Mouse (Mus musculus) bone marrow macrophage, adult 2 months (primary cell): ENCODE results near the gene Zc3h13. TPM values are rescaled to one million over a fixed set of nuclear protein-coding genes. Genes with fewer than 3 reads are reported as not detected.

Experiments used
- H3K27ac ChIP-seq: 2 replicates; pipeline ENCODE4 v1.5.1; 2012; ENCODE audit warnings: low read depth, low read length; ENCODE audit not compliant: insufficient read depth
- H3K4me1 ChIP-seq: 2 replicates; pipeline ENCODE4 v1.6.1; 2012; ENCODE audit warnings: low read length; ENCODE audit not compliant: control insufficient read depth, insufficient read depth
- H3K4me3 ChIP-seq: 2 replicates; pipeline ENCODE4 v1.5.1; 2012; ENCODE audit warnings: mild to moderate bottlenecking, low read length, moderate library complexity; ENCODE audit not compliant: insufficient read depth
- CTCF ChIP-seq: IDR thresholded peaks from 2 replicates; pipeline ENCODE4 v1.5.1; 2012; ENCODE audit warnings: low read depth, mild to moderate bottlenecking, low read length, moderate library complexity
- POLR2A ChIP-seq: IDR thresholded peaks from 2 replicates; pipeline ENCODE4 v1.6.1; 2012; ENCODE audit warnings: mild to moderate bottlenecking, low read depth, low read length, borderline replicate concordance
- polyA plus RNA-seq: library from polyadenylated mRNA; stranded (reverse); fragments of >200 nt; gene quantifications from 2 replicates; pipeline ENCODE4 v1.2.4, GENCODE M21; 2012; ENCODE audit not compliant: missing spikeins, insufficient read depth, insufficient read length

Zc3h13 gene
- polyA plus RNA-seq: 20.7 and 20.9 TPM in 2 replicates

- Histone ChIP-seq H3K4me1 (0 out of 2 replicates have a peak, but pooled peaks cover 2% of the 10 kb centered on the region), H3K4me3 (peak within 1 kb of the TSS; percentile 88), H3K27ac (peak within 1 kb of the TSS; percentile 53)
- TF ChIP-seq CTCF: no peak
- TF ChIP-seq POLR2A: peak; percentile 51; the same call in 1 of the 2 replicates
These were observed at the start of gene Zc3h13 for GRCm38 (mm10) chr14:75284193-75284915. Gene Zc3h13, plus strand, starts transcription at chr14:75284373.

DNA sequence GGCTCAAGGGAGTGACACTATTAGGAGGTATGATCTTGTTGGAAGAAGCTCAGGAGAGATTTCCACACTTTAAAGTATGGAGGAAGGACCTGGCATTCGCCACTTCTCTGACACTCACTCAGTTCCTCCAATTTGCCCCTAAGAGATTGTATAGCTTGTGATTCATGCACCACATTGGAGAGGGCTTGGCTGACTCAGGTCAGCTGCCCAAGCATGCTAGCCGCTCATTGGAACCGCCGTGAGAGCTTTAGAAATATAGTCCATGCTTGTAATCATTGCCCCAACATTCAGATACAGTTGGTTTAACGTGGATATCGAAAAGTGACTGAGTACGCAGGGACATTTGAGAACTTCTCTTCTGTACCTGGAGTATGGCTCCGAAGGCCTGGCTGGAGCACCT lies 48.6 kb upstream of the Zc3h13 start:
- Histone ChIP-seq H3K27ac (no peak overlapping the region), H3K4me3 (no peak overlapping the region), H3K4me1 (no peaks in the 10 kb centered on the region)
- TF ChIP-seq CTCF: no peak
- no peak for TF ChIP-seq POLR2A

DNA sequence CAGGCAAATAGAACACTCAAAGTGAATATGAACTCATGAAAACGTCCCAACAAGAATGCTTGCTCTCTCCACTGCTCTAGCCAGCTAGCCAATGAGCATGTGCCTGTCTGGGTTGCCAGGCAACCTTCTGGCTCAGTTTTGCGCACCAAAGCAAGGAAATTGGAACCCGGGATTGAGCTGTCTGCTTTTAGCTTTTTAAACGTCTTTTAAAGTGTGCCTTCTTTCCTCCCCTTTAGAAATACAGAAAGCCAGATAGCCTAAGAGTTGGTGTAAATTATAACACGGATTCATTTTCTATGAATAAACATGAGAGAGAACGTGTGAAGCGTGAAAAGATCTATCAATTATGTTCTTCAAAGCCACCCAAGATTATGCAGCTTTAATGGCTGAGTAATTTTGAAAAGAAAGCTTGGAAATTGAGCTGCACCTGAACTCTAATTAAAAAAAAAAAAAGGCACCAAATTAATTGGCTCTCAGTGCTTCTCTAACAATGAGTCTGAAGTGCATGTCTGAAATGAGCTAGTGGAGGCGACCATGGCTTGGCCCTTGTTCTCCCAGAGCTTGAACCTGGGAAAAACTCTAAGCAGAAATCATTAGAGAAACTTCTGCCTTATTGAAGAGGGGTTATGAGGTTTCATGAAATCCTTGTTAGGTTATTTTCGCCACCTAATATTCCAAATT lies 48.1 kb upstream of the Zc3h13 start:
- Histone ChIP-seq H3K4me3 (no peak overlapping the region), H3K27ac (no peak overlapping the region), H3K4me1 (no peaks in the 10 kb centered on the region)
- no peak for TF ChIP-seq POLR2A
- TF ChIP-seq CTCF: no peak

- no peak for TF ChIP-seq POLR2A
- no peak for TF ChIP-seq CTCF
- H3K4me3 ChIP-seq: no peak overlapping the region
- H3K27ac ChIP-seq: no peak overlapping the region
- no peaks in the 10 kb centered on the region for H3K4me1 ChIP-seq
These were observed 47.6 kb upstream of the Zc3h13 start for GRCm38 (mm10) chr14:75236636-75237003.

DNA sequence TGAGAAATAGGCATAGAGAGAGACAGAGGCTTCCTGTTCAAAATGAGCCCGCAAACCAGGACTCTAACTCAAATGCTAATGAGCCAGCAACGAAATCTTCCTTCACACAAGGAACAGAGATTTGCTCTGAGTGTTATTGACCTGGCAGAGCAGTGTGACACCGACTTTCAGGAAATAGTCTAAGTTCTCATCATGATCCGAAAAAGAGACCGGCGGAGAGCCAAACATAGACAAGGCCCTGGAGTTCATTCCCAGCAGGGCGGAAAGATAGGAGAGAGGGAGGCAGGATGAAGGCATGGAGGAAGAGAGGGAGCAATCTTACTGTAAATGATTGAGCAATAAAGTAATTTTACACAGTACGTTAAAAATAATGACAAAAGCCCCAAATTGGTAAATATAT lies 47.1 kb upstream of the Zc3h13 start:
- no peak overlapping the region for H3K27ac ChIP-seq
- no peak overlapping the region for H3K4me3 ChIP-seq
- no peaks in the 10 kb centered on the region for H3K4me1 ChIP-seq
- TF ChIP-seq POLR2A (no peak), CTCF (no peak)

GRCm38 (mm10) chr14:75238054-75238692 lies 46.0 kb upstream of the Zc3h13 start:
- Histone ChIP-seq H3K4me3 (no peak overlapping the region), H3K4me1 (no peaks in the 10 kb centered on the region), H3K27ac (no peak overlapping the region)
- TF ChIP-seq POLR2A (no peak), CTCF (no peak)

- no peaks in the 10 kb centered on the region for H3K4me1 ChIP-seq
- H3K27ac ChIP-seq: no peak within 1 kb of the TSS
- H3K4me3 ChIP-seq: no peak within 1 kb of the TSS
- no peak for TF ChIP-seq POLR2A
- no peak for TF ChIP-seq CTCF
These were observed 42.1 kb upstream of the Zc3h13 start, which contains the start of gene Cpb2 for GRCm38 (mm10) chr14:75242087-75242486. Gene Cpb2, plus strand, starts transcription at chr14:75242287.

DNA sequence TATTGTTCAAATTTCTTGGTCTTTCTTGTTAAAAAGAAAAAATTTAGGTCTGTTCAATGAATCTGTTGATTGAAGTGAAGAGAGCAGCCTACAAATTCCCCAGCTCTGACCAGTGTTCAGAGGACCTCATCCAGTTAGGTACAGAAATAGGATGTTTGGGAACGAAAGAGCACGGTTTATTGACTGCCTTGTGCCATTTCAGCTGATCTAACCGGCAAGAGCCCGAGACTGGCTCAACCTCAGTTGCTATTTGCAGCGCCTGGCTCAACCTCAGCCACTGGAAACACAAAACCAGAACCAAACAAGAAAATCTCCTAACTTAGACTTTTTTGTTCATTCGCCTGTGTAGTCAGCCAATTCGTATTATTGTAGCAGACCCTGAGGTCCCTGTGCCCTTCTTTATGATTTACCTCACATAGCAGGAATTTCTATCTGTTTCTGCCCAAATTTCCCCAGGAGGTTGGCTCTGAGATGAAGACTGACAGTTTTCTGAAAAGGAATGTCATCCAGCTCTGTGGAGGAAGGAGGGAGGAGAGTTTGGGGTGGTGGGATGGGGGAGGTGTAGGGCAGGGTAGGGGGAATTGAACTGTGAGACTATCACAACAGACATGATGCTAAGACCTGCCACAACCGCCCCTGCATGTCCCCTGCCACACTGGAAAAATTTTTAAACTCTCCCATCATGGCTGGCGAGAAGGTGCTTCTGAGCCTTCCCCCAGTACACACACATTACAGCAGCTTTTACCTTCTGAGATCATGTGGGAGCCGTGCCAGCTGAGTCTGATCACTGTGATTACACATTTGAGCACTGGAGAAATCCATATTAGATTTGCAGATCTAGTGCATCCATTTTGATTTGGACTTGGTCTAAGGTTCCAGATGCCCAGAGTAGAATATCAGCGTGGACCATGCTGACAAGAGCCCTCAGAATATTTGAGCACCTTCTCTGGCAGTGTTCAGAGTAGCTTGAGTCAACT lies 37.9 kb upstream of the Zc3h13 start:
- Histone ChIP-seq H3K4me3 (no peak overlapping the region), H3K27ac (no peak overlapping the region), H3K4me1 (no peaks in the 10 kb centered on the region)
- no peak for TF ChIP-seq POLR2A
- no peak for TF ChIP-seq CTCF

DNA sequence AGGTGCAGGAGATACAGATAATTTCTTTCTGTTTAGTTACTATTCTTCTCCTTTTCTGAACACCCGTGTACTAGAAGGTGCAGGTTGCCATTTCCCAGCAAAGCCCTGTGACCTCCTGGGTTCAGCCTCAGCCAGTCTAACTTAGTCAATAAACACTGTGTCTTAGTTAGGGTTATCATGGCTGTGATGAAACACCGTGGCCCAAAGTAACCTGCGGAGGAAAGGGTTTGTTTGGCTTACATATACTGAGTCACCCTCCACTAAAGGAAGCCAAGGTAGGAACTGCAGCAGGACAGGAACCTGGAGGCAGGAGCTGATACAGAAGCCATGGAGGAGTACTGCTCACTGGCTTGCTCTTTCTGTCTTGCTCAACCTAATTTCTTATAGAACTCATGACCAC lies 33.7 kb upstream of the Zc3h13 start:
- no peaks in the 10 kb centered on the region for H3K4me1 ChIP-seq
- no peak overlapping the region for H3K4me3 ChIP-seq
- TF ChIP-seq CTCF (no peak), POLR2A (no peak)
- no peak overlapping the region for H3K27ac ChIP-seq
